Mouse (Mus musculus): ENCODE results near the gene Shisa5.

Shisa5 gene

GRCm38 (mm10) chr9:109022866-109023685, 15.3 kb upstream of the Shisa5 start:
- peak; percentile 7 for DNase-seq

GRCm38 (mm10) chr9:109027521-109027920, 10.8 kb upstream of the Shisa5 start:
- DNase-seq = peak; percentile 27

- DNase-seq = peak; percentile 3
Measured at GRCm38 (mm10) chr9:109028421-109028820, 9.9 kb upstream of the Shisa5 start.

GRCm38 (mm10) chr9:109028919-109029318, 9.4 kb upstream of the Shisa5 start:
- peak; percentile 4 for DNase-seq

- peak; percentile 3 for DNase-seq
Measured at GRCm38 (mm10) chr9:109030312-109030711, 8.1 kb upstream of the Shisa5 start.

GRCm38 (mm10) chr9:109031001-109031400, 7.4 kb upstream of the Shisa5 start:
- no peak for DNase-seq

GRCm38 (mm10) chr9:109031686-109032085, 6.7 kb upstream of the Shisa5 start:
- DNase-seq = peak; percentile 2

- no peak for DNase-seq
Measured at GRCm38 (mm10) chr9:109032435-109032834, 5.9 kb upstream of the Shisa5 start.

- DNase-seq = peak; percentile 72
Measured at GRCm38 (mm10) chr9:109038901-109039364, 568 bp downstream of the Shisa5 start.

GRCm38 (mm10) chr9:109039681-109040080, 1.3 kb downstream of the Shisa5 start:
- peak; percentile 12 for DNase-seq

GRCm38 (mm10) chr9:109040216-109040615, 1.9 kb downstream of the Shisa5 start:
- DNase-seq = peak; percentile 19

GRCm38 (mm10) chr9:109040906-109041305, 2.5 kb downstream of the Shisa5 start:
- DNase-seq = peak; percentile 61

- DNase-seq = peak; percentile 26
Measured at GRCm38 (mm10) chr9:109041351-109041750, 3.0 kb downstream of the Shisa5 start.

- peak; percentile 70 for DNase-seq
Measured at GRCm38 (mm10) chr9:109046306-109046705, 7.9 kb downstream of the Shisa5 start.

- no peak for DNase-seq
Measured at GRCm38 (mm10) chr9:109049316-109049715, 11.0 kb downstream of the Shisa5 start.

- peak; percentile 5 for DNase-seq
Measured at GRCm38 (mm10) chr9:109049996-109050673, 11.8 kb downstream of the Shisa5 start.

GRCm38 (mm10) chr9:109050674-109050997, 12.3 kb downstream of the Shisa5 start:
- DNase-seq = no peak

- DNase-seq = peak; percentile 5
Measured at GRCm38 (mm10) chr9:109051011-109051501, 12.7 kb downstream of the Shisa5 start.

- DNase-seq = peak; percentile 4
Measured at GRCm38 (mm10) chr9:109051651-109052489, 13.5 kb downstream of the Shisa5 start.

- DNase-seq = peak; percentile 5
Measured at GRCm38 (mm10) chr9:109052490-109053260, 14.3 kb downstream of the Shisa5 start.

- DNase-seq = peak; percentile 5
Measured at GRCm38 (mm10) chr9:109053366-109053765, 15.0 kb downstream of the Shisa5 start.

GRCm38 (mm10) chr9:109053851-109054250, 15.5 kb downstream of the Shisa5 start:
- DNase-seq = peak; percentile 3

All from kidney, postnatal 10 days (tissue).